Mouse (Mus musculus) C2C12 (cell line): ENCODE measurements around the gene Rgma.

Experiments
- CTCF ChIP-seq: IDR thresholded peaks from one replicate; pipeline ENCODE4 v1.5.1; 2011; ENCODE audit not compliant: control insufficient read depth, insufficient read depth, insufficient read length
- FOSL1 ChIP-seq: IDR thresholded peaks from one replicate; pipeline ENCODE4 v1.8.0; 2011; ENCODE audit warnings: mild to moderate bottlenecking, low read length; ENCODE audit not compliant: poor library complexity, insufficient read depth, severe bottlenecking
- MAX ChIP-seq: IDR thresholded peaks from one replicate; pipeline ENCODE4 v1.6.1; 2011; ENCODE audit warnings: mild to moderate bottlenecking, control low read depth
- MYOG ChIP-seq: IDR thresholded peaks from one replicate; pipeline ENCODE4 v1.6.1; 2011; ENCODE audit not compliant: control insufficient read depth, insufficient read length; ENCODE audit errors: extremely low read depth
- USF1 ChIP-seq: IDR thresholded peaks from one replicate; pipeline ENCODE4 v1.6.1; 2011; ENCODE audit warnings: low read depth, mild to moderate bottlenecking, control low read depth, moderate library complexity

GRCm38 (mm10) chr7:73326680-73327079 is 48.6 kb upstream of the Rgma start:
- TF ChIP-seq FOSL1, result no peak
- no peak for TF ChIP-seq MYOG
- TF ChIP-seq CTCF, result no peak
- TF ChIP-seq USF1, result no peak
- no peak for TF ChIP-seq MAX
